Mouse (Mus musculus) neural tube, embryonic 14.5 days (tissue): ENCODE measurements at regions not wholly inside any gene's neighbourhood (a gene's known extent, or its start where the extent isn't known, plus 50 kb on each side); places are given as distances from the start of the nearest gene placed in this dataset.

Experiments
- ATAC-seq: fragments of 200-750 bp; cut with Nextera tagmentation; 2 replicates; pipeline ENCODE4 v1.8.0; 2017; ENCODE audit warnings: low read depth, mild to moderate bottlenecking, moderate TSS enrichment, moderate library complexity
- H3K27ac ChIP-seq: fragments of 300-500 bp; sonication (generic); 2 replicates; pipeline ENCODE4 v1.5.1; 2014; ENCODE audit warnings: low read depth, mild to moderate bottlenecking, control low read depth, low read length, moderate library complexity, mixed read lengths
- H3K27me3 ChIP-seq: fragments of 300-500 bp; sonication (generic); 2 replicates; pipeline ENCODE4 v1.6.1; 2014; ENCODE audit warnings: low read length; ENCODE audit not compliant: control insufficient read depth, insufficient read depth
- H3K36me3 ChIP-seq: fragments of 300-500 bp; sonication (generic); 2 replicates; pipeline ENCODE4 v1.6.1; 2014; ENCODE audit warnings: low read length, mixed read lengths; ENCODE audit not compliant: control insufficient read depth, insufficient read depth
- H3K4me1 ChIP-seq: fragments of 300-500 bp; sonication (generic); 2 replicates; pipeline ENCODE4 v1.6.1; 2014; ENCODE audit warnings: low read length; ENCODE audit not compliant: control insufficient read depth, insufficient read depth
- H3K4me2 ChIP-seq: fragments of 300-500 bp; sonication (generic); 2 replicates; pipeline ENCODE4 v1.6.1; 2014; ENCODE audit warnings: mild to moderate bottlenecking, low read depth, low read length, control low read depth
- H3K4me3 ChIP-seq: fragments of 300-500 bp; sonication (generic); 2 replicates; pipeline ENCODE4 v1.5.1; 2014; ENCODE audit warnings: low read depth, low read length, control low read depth, mixed read lengths
- H3K9ac ChIP-seq: fragments of 300-500 bp; sonication (generic); replicated peaks from 2 replicates; pipeline ENCODE4 v1.6.1; 2014; ENCODE audit warnings: low read depth, mild to moderate bottlenecking, control low read depth, low read length, mixed read lengths
- H3K9me3 ChIP-seq: fragments of 300-500 bp; sonication (generic); 2 replicates; pipeline ENCODE4 v1.6.1; 2016; ENCODE audit warnings: low read length; ENCODE audit not compliant: control insufficient read depth
- WGBS: fragments of 180-500 bp; shearing (Covaris S2); extraction: QIAGEN DNeasy Blood & Tissue Kit; methylation state at CpG from one replicate; pipeline ENCODE4 v1.1.7; 2014; 5-methylcytosine and 5-hydroxymethylcytosine counted together

- no peak overlapping the region for H3K27ac ChIP-seq
- H3K9me3 ChIP-seq: no peaks in the 10 kb centered on the region
- 73% methylated on average over 6 of the region's 6 CpGs for whole genome bisulfite sequencing
- no peak for ATAC-seq
- no peak overlapping the region for H3K4me3 ChIP-seq
- H3K4me2 ChIP-seq: no peak overlapping the region
- H3K4me1 ChIP-seq: no peaks in the 10 kb centered on the region
- no peaks in the 10 kb centered on the region for H3K36me3 ChIP-seq
- H3K27me3 ChIP-seq: no peaks in the 10 kb centered on the region
- H3K9ac ChIP-seq: no peak overlapping the region
These were observed 85.4 kb downstream of the Rpap3 start for GRCm38 (mm10) chr15:97620261-97620660.

- no peaks in the 10 kb centered on the region for H3K9me3 ChIP-seq
- WGBS: 92% methylated on average over 7 of the region's 7 CpGs
- H3K36me3 ChIP-seq: no peaks in the 10 kb centered on the region
- H3K27me3 ChIP-seq: no peaks in the 10 kb centered on the region
- no peaks in the 10 kb centered on the region for H3K4me1 ChIP-seq
- ATAC-seq: no peak
- H3K4me2 ChIP-seq: no peak overlapping the region
- no peak overlapping the region for H3K4me3 ChIP-seq
- H3K9ac ChIP-seq: no peak overlapping the region
- H3K27ac ChIP-seq: no peak overlapping the region
These were observed 85.9 kb downstream of the Rpap3 start for GRCm38 (mm10) chr15:97619764-97620163.

GRCm38 (mm10) chr15:97612325-97612724, 93.3 kb downstream of the Rpap3 start:
- H3K27ac ChIP-seq: no peak overlapping the region
- peaks cover 3% of the 10 kb centered on the region; the same call in 1 of the 2 replicates for H3K4me1 ChIP-seq
- no peak overlapping the region for H3K4me2 ChIP-seq
- no peak overlapping the region for H3K4me3 ChIP-seq
- ATAC-seq: no peak
- 95% methylated on average over 2 of the region's 2 CpGs for WGBS
- no peaks in the 10 kb centered on the region for H3K36me3 ChIP-seq
- H3K9ac ChIP-seq: no peak overlapping the region
- no peaks in the 10 kb centered on the region for H3K9me3 ChIP-seq
- no peaks in the 10 kb centered on the region for H3K27me3 ChIP-seq

- Histone ChIP-seq H3K27ac (no peak overlapping the region), H3K4me1 (peaks cover 9% of the 10 kb centered on the region; the same call in 1 of the 2 replicates), H3K9me3 (no peaks in the 10 kb centered on the region), H3K9ac (no peak overlapping the region), H3K4me2 (no peak overlapping the region), H3K4me3 (no peak overlapping the region), H3K36me3 (no peaks in the 10 kb centered on the region), H3K27me3 (no peaks in the 10 kb centered on the region)
- 85% methylated on average over 4 of the region's 4 CpGs for WGBS
- no peak for ATAC-seq
These were observed 94.9 kb downstream of the Rpap3 start for GRCm38 (mm10) chr15:97610767-97611166.

GRCm38 (mm10) chr15:97609496-97609895, 96.1 kb downstream of the Rpap3 start:
- Histone ChIP-seq H3K9me3 (no peaks in the 10 kb centered on the region), H3K36me3 (no peaks in the 10 kb centered on the region), H3K4me1 (peaks cover 9% of the 10 kb centered on the region; the same call in 1 of the 2 replicates), H3K27ac (no peak overlapping the region), H3K4me3 (no peak overlapping the region), H3K9ac (no peak overlapping the region), H3K27me3 (no peaks in the 10 kb centered on the region), H3K4me2 (no peak overlapping the region)
- 69% methylated on average over 7 of the region's 7 CpGs for WGBS
- no peak for ATAC-seq

GRCm38 (mm10) chr15:97608651-97609050, 97.0 kb downstream of the Rpap3 start:
- peaks cover 9% of the 10 kb centered on the region; the same call in 1 of the 2 replicates for H3K4me1 ChIP-seq
- H3K9ac ChIP-seq: no peak overlapping the region
- no peak for ATAC-seq
- H3K36me3 ChIP-seq: no peaks in the 10 kb centered on the region
- H3K4me3 ChIP-seq: no peak overlapping the region
- 81% methylated on average over 7 of the region's 7 CpGs for WGBS
- no peaks in the 10 kb centered on the region for H3K9me3 ChIP-seq
- H3K27ac ChIP-seq: no peak overlapping the region
- no peak overlapping the region for H3K4me2 ChIP-seq
- H3K27me3 ChIP-seq: no peaks in the 10 kb centered on the region

GRCm38 (mm10) chr15:97607617-97608206, 97.9 kb downstream of the Rpap3 start:
- no peaks in the 10 kb centered on the region for H3K9me3 ChIP-seq
- H3K27me3 ChIP-seq: no peaks in the 10 kb centered on the region
- peak overlapping the region; percentile 37 for H3K9ac ChIP-seq
- ATAC-seq: no peak; the same call in 1 of the 2 replicates
- peak overlapping the region; percentile 52 for H3K4me2 ChIP-seq
- H3K4me3 ChIP-seq: peak overlapping the region; percentile 22
- peak overlapping the region; percentile 91 for H3K27ac ChIP-seq
- peaks cover 9% of the 10 kb centered on the region; the same call in 1 of the 2 replicates for H3K4me1 ChIP-seq
- 38% methylated on average over 15 of the region's 15 CpGs for WGBS
- H3K36me3 ChIP-seq: no peaks in the 10 kb centered on the region

GRCm38 (mm10) chr15:97606630-97607381, 98.8 kb downstream of the Rpap3 start:
- ATAC-seq: peak; percentile 90
- Histone ChIP-seq H3K4me2 (peak overlapping the region; percentile 52), H3K4me3 (peak overlapping the region; percentile 22), H3K36me3 (no peaks in the 10 kb centered on the region), H3K9ac (peak overlapping the region; percentile 37; the same call in 1 of the 2 replicates), H3K4me1 (peaks cover 9% of the 10 kb centered on the region; the same call in 1 of the 2 replicates), H3K27ac (peak overlapping the region; percentile 91), H3K27me3 (no peaks in the 10 kb centered on the region), H3K9me3 (no peaks in the 10 kb centered on the region)
- 3% methylated on average over 25 of the region's 25 CpGs for WGBS

GRCm38 (mm10) chr15:97606232-97606629, 99.4 kb downstream of the Rpap3 start:
- 40% methylated on average over 6 of the region's 6 CpGs for WGBS
- Histone ChIP-seq H3K9ac (0 out of 2 replicates have a peak overlapping the region, but pooled peaks have one; percentile 37), H3K9me3 (no peaks in the 10 kb centered on the region), H3K27ac (peak overlapping the region; percentile 91), H3K36me3 (no peaks in the 10 kb centered on the region), H3K27me3 (no peaks in the 10 kb centered on the region), H3K4me3 (peak overlapping the region; percentile 22), H3K4me1 (peaks cover 9% of the 10 kb centered on the region; the same call in 1 of the 2 replicates), H3K4me2 (peak overlapping the region; percentile 52)
- ATAC-seq: peak; percentile 30; the same call in 1 of the 2 replicates
